Mouse (Mus musculus): ENCODE results near the gene Slc38a7.

GRCm38 (mm10) chr8:95882191-95882590, 28.9 kb upstream of the Slc38a7 start:
- no peak for TF ChIP-seq POLR2A (IDR thresholded peaks at IDR 0.05; ENCODE audit: low read depth, low read length)
- TF ChIP-seq CTCF (IDR thresholded peaks at IDR 0.05; ENCODE audit: extremely low read depth, insufficient read depth, insufficient read length, insufficient replicate concordance), result no peak
